Mouse (Mus musculus) left cerebral cortex, adult 11 months (tissue): ENCODE measurements around the gene Rassf2.

Source experiments
- DNase-seq: peaks from one replicate; pipeline ENCODE4 v3.0.0; 2022; ENCODE audit warnings: low spot score

Gene Rassf2

GRCm38 (mm10) chr2:131953711-131954110 is 76.3 kb downstream of the Rassf2 start:
- no peak for DNase-seq

GRCm38 (mm10) chr2:131952961-131953538 is 77.0 kb downstream of the Rassf2 start:
- no peak for DNase-seq

GRCm38 (mm10) chr2:131952456-131952855 is 77.6 kb downstream of the Rassf2 start:
- no peak for DNase-seq

- DNase-seq = no peak
Measured at GRCm38 (mm10) chr2:131950598-131951095, 79.4 kb downstream of the Rassf2 start, which contains the start of gene Prnd. Gene Prnd (plus strand): TSS chr2:131950861.

GRCm38 (mm10) chr2:131949767-131950597 is 80.1 kb downstream of the Rassf2 start:
- DNase-seq = no peak

GRCm38 (mm10) chr2:131948916-131949639 is 81.0 kb downstream of the Rassf2 start:
- DNase-seq = no peak

GRCm38 (mm10) chr2:131948156-131948555 is 81.9 kb downstream of the Rassf2 start:
- DNase-seq = no peak

GRCm38 (mm10) chr2:131946351-131946750 is 83.7 kb downstream of the Rassf2 start:
- DNase-seq = no peak

GRCm38 (mm10) chr2:131945765-131946164 is 84.3 kb downstream of the Rassf2 start:
- DNase-seq = no peak

GRCm38 (mm10) chr2:131945225-131945624 is 84.8 kb downstream of the Rassf2 start:
- no peak for DNase-seq

- DNase-seq = no peak
Measured at GRCm38 (mm10) chr2:131944370-131944769, 85.7 kb downstream of the Rassf2 start.

- no peak for DNase-seq
Measured at GRCm38 (mm10) chr2:131941501-131941900, 88.6 kb downstream of the Rassf2 start.

- DNase-seq = no peak
Measured at GRCm38 (mm10) chr2:131940506-131940905, 89.6 kb downstream of the Rassf2 start.
